Mouse (Mus musculus): ENCODE results near the gene Tmcc2. TPM values are rescaled to one million over a fixed set of nuclear protein-coding genes. Genes with fewer than 3 reads are reported as not detected.

The Tmcc2 gene
- polyA plus RNA-seq, 1 experiment from 2014 or later: 38.4 TPM

DNA sequence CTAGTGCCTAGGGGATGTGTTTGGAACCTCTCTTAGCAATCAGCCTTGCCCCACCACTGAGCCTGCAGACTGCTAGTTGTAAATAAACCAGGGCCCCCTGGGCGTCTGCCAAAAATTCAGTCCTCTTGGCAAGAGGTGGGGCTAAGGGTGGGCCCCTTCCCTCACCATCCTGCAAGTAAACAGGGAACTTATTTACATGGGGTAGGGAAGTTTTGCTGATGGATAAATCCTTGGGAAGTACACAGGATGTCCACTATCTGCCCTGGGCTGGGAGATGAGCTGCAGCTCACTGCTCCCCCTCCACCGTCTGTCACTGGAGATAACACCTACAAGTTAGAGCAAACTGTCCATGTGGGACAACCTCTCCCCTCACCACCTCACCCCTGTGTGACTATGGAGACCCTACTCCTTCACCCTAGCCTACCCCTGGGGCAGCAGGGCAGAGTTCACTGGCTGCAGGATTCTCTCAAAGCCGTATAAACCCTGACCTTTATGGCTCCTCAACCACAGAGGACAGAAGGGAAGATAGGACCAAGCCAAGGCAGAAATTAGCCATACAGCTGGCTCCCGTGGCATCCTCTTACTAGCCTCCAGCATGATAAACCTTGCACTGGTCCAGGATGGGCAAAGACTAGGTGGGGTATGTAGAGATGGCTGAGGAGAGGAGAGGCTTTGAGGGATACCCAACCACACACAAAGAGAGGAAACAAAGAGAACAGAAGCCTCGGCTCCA, 16.8 kb downstream of the Tmcc2 start:
- Histone ChIP-seq H3K36me3 (replicated peaks) (peaks cover 11% of the 10 kb centered on the region; the same call in 1 of the 2 replicates), H3K4me2 (no peak overlapping the region), H3K27me3 (replicated peaks) (no peaks in the 10 kb centered on the region), H3K9me3 (no peaks in the 10 kb centered on the region), H3K4me1 (peaks cover 68% of the 10 kb centered on the region), H3K4me3 (no peak overlapping the region), H3K9ac (no peak overlapping the region), H3K27ac (peak overlapping the region; percentile 38)
- peak; percentile 34; the same call in 1 of the 2 replicates for ATAC-seq (replicated peaks)
- WGBS: 53% methylated on average over 5 of the region's 5 CpGs

DNA sequence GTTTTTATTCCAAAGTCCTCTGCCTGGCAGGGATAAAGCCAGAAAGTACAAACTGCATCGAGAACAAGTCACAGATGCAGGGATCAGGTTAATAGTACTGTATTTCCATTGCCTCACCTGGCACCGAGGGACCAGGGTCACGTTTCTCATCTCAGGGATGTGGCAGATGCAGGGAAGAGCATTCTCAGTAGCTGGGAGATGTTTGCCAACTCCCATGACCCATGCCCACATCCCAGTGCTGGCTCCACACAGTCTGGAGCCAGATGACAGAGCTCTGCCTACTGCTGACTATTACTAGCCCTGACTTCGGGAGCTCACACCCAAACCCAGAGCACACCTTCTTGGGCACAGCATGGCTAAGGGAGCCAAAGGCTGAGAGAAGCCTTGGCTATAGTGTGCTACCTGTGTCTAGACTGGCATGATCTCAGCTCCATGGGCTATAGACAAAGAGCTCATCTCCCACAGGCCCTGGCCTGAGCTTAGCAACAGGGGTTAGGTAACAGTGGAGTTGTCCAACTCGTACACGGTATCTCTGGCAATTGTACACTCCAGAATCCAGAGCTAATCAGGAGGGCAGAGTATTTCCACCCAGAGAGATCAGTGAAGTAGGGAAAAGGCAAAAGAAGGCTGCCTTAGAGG, 18.1 kb downstream of the Tmcc2 start:
- Histone ChIP-seq H3K9ac (0 out of 2 replicates have a peak overlapping the region, but pooled peaks have one; percentile 20), H3K4me1 (peaks cover 68% of the 10 kb centered on the region), H3K4me3 (no peak overlapping the region), H3K27me3 (replicated peaks) (no peaks in the 10 kb centered on the region), H3K27ac (peak overlapping the region; percentile 70), H3K36me3 (replicated peaks) (no peaks in the 10 kb centered on the region), H3K4me2 (no peak overlapping the region), H3K9me3 (no peaks in the 10 kb centered on the region)
- no peak for ATAC-seq (replicated peaks)
- 70% methylated on average over 6 of the region's 6 CpGs for WGBS

DNA sequence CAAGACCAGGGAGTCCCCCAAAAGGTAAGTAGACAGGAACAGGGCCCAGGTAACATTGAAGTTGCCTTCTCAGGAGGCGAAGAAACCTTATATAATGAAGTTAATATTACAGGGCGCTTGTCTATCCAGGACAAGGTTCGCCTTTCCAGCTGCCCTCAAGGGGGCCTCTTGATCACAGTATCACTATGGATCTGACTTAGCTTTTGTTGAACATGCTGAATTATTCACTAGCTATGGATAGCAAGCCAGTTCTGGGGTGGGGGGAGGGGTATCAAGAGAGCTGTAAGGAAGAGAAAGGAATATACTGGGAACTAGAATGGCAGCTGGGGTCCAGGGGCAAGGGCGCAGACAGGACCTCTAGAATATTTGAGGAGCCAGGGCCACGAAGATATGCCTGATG, 18.7 kb downstream of the Tmcc2 start:
- 40% methylated on average over 5 of the region's 5 CpGs for WGBS
- H3K4me2 ChIP-seq: no peak overlapping the region
- H3K27ac ChIP-seq: peak overlapping the region; percentile 70
- H3K27me3 ChIP-seq (replicated peaks): no peaks in the 10 kb centered on the region
- peaks cover 70% of the 10 kb centered on the region for H3K4me1 ChIP-seq
- ATAC-seq (replicated peaks): peak; percentile 28; the same call in 1 of the 2 replicates
- H3K9me3 ChIP-seq: no peaks in the 10 kb centered on the region
- H3K36me3 ChIP-seq (replicated peaks): no peaks in the 10 kb centered on the region
- no peak overlapping the region for H3K4me3 ChIP-seq
- H3K9ac ChIP-seq: no peak overlapping the region

DNA sequence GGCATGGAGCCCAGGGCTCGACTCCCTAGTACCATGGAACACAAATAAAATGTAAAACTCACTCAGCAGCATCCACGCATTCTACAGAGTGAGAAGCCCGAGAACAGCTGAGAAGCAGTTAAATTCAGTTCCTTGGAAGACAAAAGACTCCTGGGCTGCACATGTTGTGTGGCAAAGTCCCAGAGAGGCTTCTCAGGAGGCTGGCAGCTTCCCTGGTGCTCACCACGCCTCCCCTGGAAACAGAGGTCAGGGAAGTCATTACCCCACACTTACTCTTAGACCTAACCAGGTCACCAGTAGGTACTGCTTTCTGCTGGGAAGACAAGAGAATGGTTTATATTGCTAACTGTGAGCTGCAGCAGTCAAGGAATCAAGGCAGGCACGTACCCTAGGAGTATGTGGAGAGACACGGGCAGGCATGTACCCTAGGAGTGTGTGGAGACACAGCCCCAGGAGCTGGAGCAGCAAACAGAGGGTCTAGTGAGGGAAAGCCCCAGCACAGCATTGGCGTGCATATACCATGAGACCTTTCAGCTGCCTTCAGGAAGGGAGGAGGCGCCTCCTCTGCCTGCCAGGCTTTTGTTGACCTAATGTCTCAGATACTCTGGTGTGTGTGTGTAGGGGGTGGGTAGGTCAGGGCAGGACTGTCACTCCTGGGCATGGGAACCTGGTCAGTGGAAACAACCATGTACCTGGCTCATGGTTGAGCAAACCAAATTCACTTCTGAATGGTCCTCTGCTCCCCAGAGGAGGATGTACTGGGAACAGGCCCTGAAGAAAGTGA, 19.6 kb downstream of the Tmcc2 start:
- peaks cover 69% of the 10 kb centered on the region for H3K4me1 ChIP-seq
- 42% methylated on average over 8 of the region's 8 CpGs for WGBS

DNA sequence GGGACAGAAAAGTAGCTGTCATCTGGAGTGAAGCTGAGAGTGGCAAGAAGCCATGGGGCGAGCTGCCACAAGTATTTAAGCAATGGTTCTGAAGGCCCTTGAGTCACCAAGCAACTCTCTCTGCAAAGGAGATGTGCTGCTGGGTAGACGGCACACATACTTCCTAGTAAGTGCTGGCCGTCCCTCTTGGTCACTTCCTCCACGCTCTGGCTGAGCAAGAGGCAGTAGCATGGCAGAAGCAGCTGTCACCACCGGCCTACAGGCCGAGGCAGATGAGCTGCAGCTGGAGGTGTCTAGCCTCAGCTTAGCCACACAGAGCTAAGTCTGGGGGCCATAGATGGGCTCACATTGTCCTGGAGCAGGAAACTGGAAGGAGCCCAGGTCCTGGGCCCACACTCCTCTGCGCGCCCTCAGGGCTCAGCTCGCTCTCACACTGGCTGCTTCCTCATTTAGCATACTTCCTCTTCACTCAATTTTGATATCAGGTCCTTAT, 20.4 kb downstream of the Tmcc2 start:
- no peaks in the 10 kb centered on the region for H3K27me3 ChIP-seq (replicated peaks)
- WGBS: 84% methylated on average over 9 of the region's 9 CpGs
- H3K9ac ChIP-seq: no peak overlapping the region
- H3K27ac ChIP-seq: no peak overlapping the region
- H3K4me1 ChIP-seq: peaks cover 70% of the 10 kb centered on the region
- no peak for ATAC-seq (replicated peaks)
- no peaks in the 10 kb centered on the region for H3K36me3 ChIP-seq (replicated peaks)
- H3K4me2 ChIP-seq: no peak overlapping the region
- no peak overlapping the region for H3K4me3 ChIP-seq
- H3K9me3 ChIP-seq: no peaks in the 10 kb centered on the region

More for the DNA sequence above, 19.6 kb downstream of the Tmcc2 start:
- Histone ChIP-seq H3K9me3 (no peaks in the 10 kb centered on the region), H3K36me3 (replicated peaks) (no peaks in the 10 kb centered on the region), H3K4me3 (no peak overlapping the region), H3K9ac (no peak overlapping the region), H3K27me3 (replicated peaks) (no peaks in the 10 kb centered on the region), H3K27ac (peak overlapping the region; percentile 70), H3K4me2 (no peak overlapping the region)
- 0 out of 2 replicates have a peak, but pooled peaks have one; percentile 22 for ATAC-seq (replicated peaks)

DNA sequence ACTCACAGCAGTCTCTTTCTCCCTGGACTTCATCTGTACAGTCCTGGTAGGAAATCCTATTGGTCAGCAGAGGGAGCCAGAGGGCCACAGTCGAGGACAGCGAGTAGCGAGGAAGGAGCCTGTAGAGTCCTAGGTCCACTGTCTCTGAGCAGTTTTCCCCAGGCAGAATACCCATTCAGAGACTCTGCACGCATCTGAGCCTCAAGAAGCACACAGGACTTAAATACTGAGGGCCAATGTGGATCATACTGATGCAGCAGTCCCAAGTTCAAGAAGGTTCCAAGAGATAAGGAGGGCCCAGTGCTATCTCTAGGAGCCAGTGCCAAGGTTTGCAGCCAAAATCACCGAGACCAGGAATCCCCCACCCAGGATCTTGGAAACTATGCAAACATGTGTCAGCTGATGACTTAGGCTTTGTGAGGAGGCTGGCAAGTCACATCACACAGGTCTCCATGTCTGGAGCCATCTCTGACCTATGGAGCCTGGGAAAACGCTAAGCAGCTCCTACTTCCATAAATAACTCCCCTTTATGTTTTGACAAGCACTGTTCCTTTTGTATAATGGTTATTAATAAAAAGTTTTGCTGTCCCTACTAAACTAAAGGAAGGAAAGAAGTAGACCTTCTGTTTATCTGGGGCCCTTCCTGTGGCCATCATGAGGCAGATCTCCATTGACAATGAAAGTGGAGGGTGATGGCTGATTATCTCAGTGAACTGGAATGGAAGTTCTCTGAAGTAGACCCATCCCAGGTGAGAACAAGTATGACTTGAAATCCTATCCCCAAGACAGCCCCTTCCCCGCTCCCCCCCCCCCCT, 23.2 kb downstream of the Tmcc2 start:
- Histone ChIP-seq H3K9me3 (no peaks in the 10 kb centered on the region), H3K27me3 (replicated peaks) (no peaks in the 10 kb centered on the region), H3K4me1 (peaks cover 41% of the 10 kb centered on the region), H3K27ac (no peak overlapping the region), H3K9ac (no peak overlapping the region), H3K4me3 (no peak overlapping the region), H3K36me3 (replicated peaks) (no peaks in the 10 kb centered on the region), H3K4me2 (no peak overlapping the region)
- 35% methylated on average over 7 of the region's 7 CpGs for WGBS
- ATAC-seq (replicated peaks): peak; percentile 86

DNA sequence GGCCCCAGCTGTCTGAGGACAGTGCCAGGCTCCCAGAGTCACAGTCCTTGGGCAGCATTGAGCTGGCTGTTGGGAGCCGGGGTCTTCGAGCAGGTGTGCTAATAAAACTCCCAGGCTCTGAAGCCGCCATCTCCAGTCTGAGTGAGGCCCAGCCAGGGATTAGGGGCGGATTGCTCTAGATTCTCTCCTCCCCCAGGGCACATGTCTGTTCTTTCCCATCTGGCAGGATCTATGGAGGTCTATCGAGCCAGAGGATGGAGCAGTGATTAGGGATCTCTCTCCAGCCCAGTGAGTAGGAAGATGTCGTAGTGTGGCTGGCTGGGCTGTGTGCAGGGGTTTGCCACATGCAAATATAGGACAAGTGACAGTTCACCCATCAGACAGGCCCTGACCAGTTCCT, 24.1 kb downstream of the Tmcc2 start:
- H3K4me2 ChIP-seq: no peak overlapping the region
- H3K27ac ChIP-seq: no peak overlapping the region
- ATAC-seq (replicated peaks): 0 out of 2 replicates have a peak, but pooled peaks have one; percentile 11
- WGBS: 60% methylated on average over 6 of the region's 6 CpGs
- no peak overlapping the region for H3K4me3 ChIP-seq
- no peaks in the 10 kb centered on the region for H3K9me3 ChIP-seq
- H3K36me3 ChIP-seq (replicated peaks): no peaks in the 10 kb centered on the region
- H3K27me3 ChIP-seq (replicated peaks): no peaks in the 10 kb centered on the region
- H3K9ac ChIP-seq: no peak overlapping the region
- H3K4me1 ChIP-seq: peaks cover 32% of the 10 kb centered on the region

DNA sequence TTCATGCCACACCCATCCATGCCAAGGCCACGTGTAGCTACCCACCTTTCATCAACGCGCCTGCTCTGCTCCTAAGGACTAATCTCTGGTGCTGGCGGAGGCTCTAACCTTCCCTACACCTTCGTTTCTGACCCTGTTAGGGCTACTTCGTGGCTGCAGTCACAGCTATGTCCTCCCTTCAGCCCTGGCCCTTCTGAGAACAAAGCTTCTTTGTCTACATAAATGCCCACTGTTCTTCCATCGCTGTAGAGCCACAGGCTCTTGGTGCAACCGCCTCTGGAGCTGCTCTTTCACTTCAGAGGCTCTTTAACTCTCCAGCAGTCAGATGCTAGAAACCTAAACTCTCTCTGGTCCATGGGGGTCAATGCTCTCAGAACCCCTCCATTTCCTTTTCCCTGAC, 24.8 kb downstream of the Tmcc2 start:
- H3K36me3 ChIP-seq (replicated peaks): 0 out of 2 replicates have a peak, but pooled peaks cover under 1% of the 10 kb centered on the region
- 58% methylated on average over 8 of the region's 8 CpGs for WGBS
- H3K9me3 ChIP-seq: no peaks in the 10 kb centered on the region
- no peak overlapping the region for H3K27ac ChIP-seq
- ATAC-seq (replicated peaks): no peak
- H3K4me2 ChIP-seq: no peak overlapping the region
- H3K4me3 ChIP-seq: no peak overlapping the region
- H3K9ac ChIP-seq: no peak overlapping the region
- H3K4me1 ChIP-seq: peaks cover 25% of the 10 kb centered on the region
- no peaks in the 10 kb centered on the region for H3K27me3 ChIP-seq (replicated peaks)

DNA sequence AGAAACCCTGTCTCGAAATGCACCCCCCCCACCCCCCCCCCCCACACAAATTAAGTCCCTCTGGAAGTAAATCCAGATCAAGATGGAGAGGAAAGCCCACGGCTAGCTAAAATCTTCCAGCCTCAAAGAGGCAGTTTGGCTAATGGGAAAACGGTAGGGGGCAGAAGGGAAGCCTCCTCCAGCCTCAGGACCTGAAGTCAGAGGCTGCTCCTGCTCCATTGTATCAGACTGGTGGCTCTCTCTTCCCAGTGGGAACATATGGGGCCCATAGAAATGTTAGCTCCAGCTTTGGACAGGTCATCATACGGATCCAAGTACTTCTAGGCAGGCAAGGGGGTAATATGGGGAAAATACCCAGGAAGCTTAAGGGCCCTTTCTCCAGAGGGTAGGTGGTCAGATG, 25.4 kb downstream of the Tmcc2 start:
- WGBS: 48% methylated on average over 4 of the region's 4 CpGs

DNA sequence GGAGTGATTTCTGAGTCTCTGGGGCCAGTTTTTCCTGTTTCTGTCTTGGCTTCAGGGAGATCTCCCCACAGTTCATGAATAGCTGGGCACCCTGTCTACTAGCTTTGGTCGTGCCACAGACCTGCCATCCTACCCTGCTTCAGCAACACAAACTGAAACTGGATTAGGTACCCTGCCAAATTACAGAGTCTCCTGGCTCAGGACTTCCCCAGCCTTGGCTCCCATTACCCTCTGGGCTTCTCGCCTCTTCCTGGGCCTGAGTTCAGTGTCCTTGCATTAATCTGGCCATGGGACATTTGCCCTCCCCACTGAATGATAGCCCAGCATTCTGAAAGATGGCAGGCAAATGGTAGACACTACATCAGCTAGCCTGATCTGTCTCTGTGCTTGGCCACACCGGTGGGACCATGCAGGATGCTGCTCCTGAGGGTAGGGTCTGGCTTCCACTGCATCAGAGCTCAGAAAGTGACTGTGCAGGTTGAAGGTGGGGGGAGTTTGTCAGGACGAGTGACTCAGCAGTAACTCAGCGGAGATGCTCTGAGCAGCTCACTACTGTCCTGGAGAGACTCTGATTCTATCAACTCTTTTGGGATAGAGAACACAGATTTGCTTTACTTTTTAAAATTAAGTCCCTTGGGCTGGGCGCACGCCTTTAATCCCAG, 26.1 kb downstream of the Tmcc2 start:
- Histone ChIP-seq H3K4me3 (no peak overlapping the region), H3K27me3 (replicated peaks) (no peaks in the 10 kb centered on the region), H3K36me3 (replicated peaks) (peaks cover 12% of the 10 kb centered on the region), H3K4me2 (no peak overlapping the region), H3K4me1 (peaks cover 18% of the 10 kb centered on the region), H3K27ac (no peak overlapping the region), H3K9me3 (no peaks in the 10 kb centered on the region), H3K9ac (no peak overlapping the region)
- no peak for ATAC-seq (replicated peaks)
- WGBS: 81% methylated on average over 7 of the region's 7 CpGs

More for the DNA sequence above, 25.4 kb downstream of the Tmcc2 start:
- no peak overlapping the region for H3K9ac ChIP-seq
- no peak overlapping the region for H3K27ac ChIP-seq
- H3K4me1 ChIP-seq: peaks cover 19% of the 10 kb centered on the region
- H3K9me3 ChIP-seq: no peaks in the 10 kb centered on the region
- H3K27me3 ChIP-seq (replicated peaks): no peaks in the 10 kb centered on the region
- no peak overlapping the region for H3K4me3 ChIP-seq
- H3K36me3 ChIP-seq (replicated peaks): peaks cover 6% of the 10 kb centered on the region; the same call in 1 of the 2 replicates
- no peak overlapping the region for H3K4me2 ChIP-seq
- ATAC-seq (replicated peaks): no peak

DNA sequence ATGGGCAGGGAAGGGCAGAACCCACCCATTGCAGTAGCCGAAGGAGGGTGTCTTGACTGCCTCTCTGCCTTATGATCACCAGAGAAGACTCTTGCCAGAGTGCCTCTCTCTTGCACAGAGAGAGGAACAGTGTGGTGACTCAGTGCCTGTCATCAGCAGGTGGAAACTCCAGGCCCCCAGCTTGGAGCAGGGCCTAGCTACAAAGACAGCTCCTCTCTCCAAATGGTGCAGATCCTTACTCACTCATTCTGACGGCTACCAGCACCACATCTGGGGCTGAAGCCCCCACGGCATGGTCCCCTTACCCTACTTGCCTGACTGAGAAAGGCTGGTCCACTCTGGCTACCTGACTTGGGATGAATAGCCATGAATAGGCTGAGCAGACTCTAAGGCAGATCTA, 26.7 kb downstream of the Tmcc2 start:
- Histone ChIP-seq H3K36me3 (replicated peaks) (peaks cover 19% of the 10 kb centered on the region), H3K9me3 (no peaks in the 10 kb centered on the region), H3K4me1 (peaks cover 18% of the 10 kb centered on the region), H3K27me3 (replicated peaks) (no peaks in the 10 kb centered on the region), H3K9ac (no peak overlapping the region), H3K27ac (no peak overlapping the region), H3K4me2 (no peak overlapping the region), H3K4me3 (no peak overlapping the region)
- ATAC-seq (replicated peaks): no peak
- 82% methylated on average over 3 of the region's 3 CpGs for WGBS

All from midbrain, embryonic 15.5 days (tissue).